Mouse (Mus musculus): ENCODE results near the gene Ak1. TPM values are rescaled to one million over a fixed set of nuclear protein-coding genes. Genes with fewer than 3 reads are reported as not detected.

Ak1 gene
- polyA plus RNA-seq, 1 experiment from 2014 or later: 27.0 TPM

GRCm38 (mm10) chr2:32631737-32632394 lies 10.3 kb downstream of the Ak1 start:
- no peaks in the 10 kb centered on the region for H3K36me3 ChIP-seq (replicated peaks)

GRCm38 (mm10) chr2:32633660-32634059 lies 12.1 kb downstream of the Ak1 start:
- ATAC-seq (ENCODE audit: low FRiP score): no peak
- Histone ChIP-seq H3K4me3 (replicated peaks) (no peak overlapping the region), H3K27me3 (no peaks in the 10 kb centered on the region), H3K4me2 (no peak overlapping the region), H3K36me3 (replicated peaks) (no peaks in the 10 kb centered on the region), H3K4me1 (peaks cover 25% of the 10 kb centered on the region), H3K9ac (no peak overlapping the region), H3K9me3 (no peaks in the 10 kb centered on the region), H3K27ac (no peak overlapping the region)
- 78% methylated on average over 5 of the region's 5 CpGs for WGBS

More at GRCm38 (mm10) chr2:32631737-32632394, 10.3 kb downstream of the Ak1 start:
- Histone ChIP-seq H3K4me1 (peaks cover 33% of the 10 kb centered on the region), H3K4me3 (replicated peaks) (no peak overlapping the region), H3K27me3 (no peaks in the 10 kb centered on the region), H3K27ac (no peak overlapping the region), H3K4me2 (no peak overlapping the region), H3K9ac (no peak overlapping the region), H3K9me3 (no peaks in the 10 kb centered on the region)
- ATAC-seq (ENCODE audit: low FRiP score): no peak
- WGBS: 62% methylated on average over 7 of the region's 7 CpGs

GRCm38 (mm10) chr2:32634277-32635105 lies 12.9 kb downstream of the Ak1 start:
- H3K27me3 ChIP-seq: no peaks in the 10 kb centered on the region
- no peaks in the 10 kb centered on the region for H3K9me3 ChIP-seq
- H3K4me3 ChIP-seq (replicated peaks): no peak overlapping the region
- peaks cover 17% of the 10 kb centered on the region for H3K4me1 ChIP-seq
- no peaks in the 10 kb centered on the region for H3K36me3 ChIP-seq (replicated peaks)
- H3K9ac ChIP-seq: no peak overlapping the region
- H3K4me2 ChIP-seq: no peak overlapping the region
- no peak overlapping the region for H3K27ac ChIP-seq
- ATAC-seq (ENCODE audit: low FRiP score): no peak
- WGBS: 84% methylated on average over 10 of the region's 10 CpGs

- Histone ChIP-seq H3K36me3 (replicated peaks) (no peaks in the 10 kb centered on the region), H3K9ac (no peak overlapping the region), H3K27me3 (no peaks in the 10 kb centered on the region), H3K9me3 (no peaks in the 10 kb centered on the region), H3K4me3 (replicated peaks) (no peak overlapping the region), H3K4me1 (peaks cover 9% of the 10 kb centered on the region), H3K27ac (no peak overlapping the region), H3K4me2 (no peak overlapping the region)
- 85% methylated on average over 7 of the region's 7 CpGs for WGBS
- ATAC-seq (ENCODE audit: low FRiP score): no peak
Measured at GRCm38 (mm10) chr2:32636617-32637016, 15.1 kb downstream of the Ak1 start.

- no peak overlapping the region for H3K4me2 ChIP-seq
- H3K36me3 ChIP-seq (replicated peaks): no peaks in the 10 kb centered on the region
- H3K27me3 ChIP-seq: no peaks in the 10 kb centered on the region
- no peak for ATAC-seq (ENCODE audit: low FRiP score)
- peaks cover 9% of the 10 kb centered on the region for H3K4me1 ChIP-seq
- H3K4me3 ChIP-seq (replicated peaks): no peak overlapping the region
- H3K9ac ChIP-seq: peak overlapping the region; percentile 29; the same call in 1 of the 2 replicates
- 58% methylated on average over 11 of the region's 11 CpGs for WGBS
- no peaks in the 10 kb centered on the region for H3K9me3 ChIP-seq
- H3K27ac ChIP-seq: no peak overlapping the region
Measured at GRCm38 (mm10) chr2:32637778-32638281, 16.3 kb downstream of the Ak1 start.

GRCm38 (mm10) chr2:32639632-32640031 lies 18.1 kb downstream of the Ak1 start:
- Histone ChIP-seq H3K9ac (no peak overlapping the region), H3K36me3 (replicated peaks) (no peaks in the 10 kb centered on the region), H3K4me3 (replicated peaks) (no peak overlapping the region), H3K27me3 (no peaks in the 10 kb centered on the region), H3K27ac (no peak overlapping the region), H3K4me1 (peaks cover 9% of the 10 kb centered on the region), H3K9me3 (no peaks in the 10 kb centered on the region), H3K4me2 (no peak overlapping the region)
- no peak for ATAC-seq (ENCODE audit: low FRiP score)
- 89% methylated on average over 1 of the region's 1 CpGs for WGBS

GRCm38 (mm10) chr2:32640550-32641051 lies 19.0 kb downstream of the Ak1 start:
- H3K9me3 ChIP-seq: no peaks in the 10 kb centered on the region
- H3K4me3 ChIP-seq (replicated peaks): no peak overlapping the region
- no peak for ATAC-seq (ENCODE audit: low FRiP score)
- no peak overlapping the region for H3K27ac ChIP-seq
- no peaks in the 10 kb centered on the region for H3K36me3 ChIP-seq (replicated peaks)
- no peaks in the 10 kb centered on the region for H3K27me3 ChIP-seq
- peaks cover 6% of the 10 kb centered on the region; the same call in 1 of the 2 replicates for H3K4me1 ChIP-seq
- H3K9ac ChIP-seq: no peak overlapping the region
- WGBS: 66% methylated on average over 6 of the region's 6 CpGs
- H3K4me2 ChIP-seq: no peak overlapping the region

- WGBS: 86% methylated on average over 5 of the region's 5 CpGs
- peaks cover 6% of the 10 kb centered on the region; the same call in 1 of the 2 replicates for H3K4me1 ChIP-seq
- no peak overlapping the region for H3K9ac ChIP-seq
- no peak for ATAC-seq (ENCODE audit: low FRiP score)
- no peaks in the 10 kb centered on the region for H3K36me3 ChIP-seq (replicated peaks)
- H3K27me3 ChIP-seq: no peaks in the 10 kb centered on the region
- no peak overlapping the region for H3K4me3 ChIP-seq (replicated peaks)
- no peak overlapping the region for H3K27ac ChIP-seq
- no peaks in the 10 kb centered on the region for H3K9me3 ChIP-seq
- H3K4me2 ChIP-seq: no peak overlapping the region
Measured at GRCm38 (mm10) chr2:32641810-32642209, 20.3 kb downstream of the Ak1 start.

GRCm38 (mm10) chr2:32642813-32643212 lies 21.3 kb downstream of the Ak1 start:
- Histone ChIP-seq H3K9ac (no peak overlapping the region), H3K27me3 (no peaks in the 10 kb centered on the region), H3K27ac (no peak overlapping the region), H3K4me3 (replicated peaks) (no peak overlapping the region), H3K4me2 (no peak overlapping the region), H3K4me1 (peaks cover 3% of the 10 kb centered on the region; the same call in 1 of the 2 replicates), H3K36me3 (replicated peaks) (no peaks in the 10 kb centered on the region), H3K9me3 (no peaks in the 10 kb centered on the region)
- 80% methylated on average over 7 of the region's 7 CpGs for WGBS
- no peak for ATAC-seq (ENCODE audit: low FRiP score)

- 82% methylated on average over 9 of the region's 9 CpGs for WGBS
- H3K27ac ChIP-seq: no peak overlapping the region
- H3K9me3 ChIP-seq: no peaks in the 10 kb centered on the region
- no peak overlapping the region for H3K4me2 ChIP-seq
- no peaks in the 10 kb centered on the region for H3K4me1 ChIP-seq
- ATAC-seq (ENCODE audit: low FRiP score): no peak
- no peaks in the 10 kb centered on the region for H3K36me3 ChIP-seq (replicated peaks)
- H3K4me3 ChIP-seq (replicated peaks): no peak overlapping the region
- H3K9ac ChIP-seq: no peak overlapping the region
- H3K27me3 ChIP-seq: no peaks in the 10 kb centered on the region
Measured at GRCm38 (mm10) chr2:32644083-32644482, 22.5 kb downstream of the Ak1 start.

- H3K27me3 ChIP-seq: no peaks in the 10 kb centered on the region
- H3K9me3 ChIP-seq: no peaks in the 10 kb centered on the region
- H3K4me3 ChIP-seq (replicated peaks): no peak overlapping the region
- H3K4me2 ChIP-seq: no peak overlapping the region
- 81% methylated on average over 8 of the region's 8 CpGs for WGBS
- no peak overlapping the region for H3K9ac ChIP-seq
- H3K36me3 ChIP-seq (replicated peaks): no peaks in the 10 kb centered on the region
- no peak overlapping the region for H3K27ac ChIP-seq
- no peaks in the 10 kb centered on the region for H3K4me1 ChIP-seq
- no peak for ATAC-seq (ENCODE audit: low FRiP score)
Measured at GRCm38 (mm10) chr2:32644799-32645475, 23.4 kb downstream of the Ak1 start.

- H3K27ac ChIP-seq: no peak overlapping the region
Measured at GRCm38 (mm10) chr2:32645647-32646046, 24.1 kb downstream of the Ak1 start.

More at GRCm38 (mm10) chr2:32645647-32646046, 24.1 kb downstream of the Ak1 start:
- Histone ChIP-seq H3K4me3 (replicated peaks) (no peak overlapping the region), H3K9me3 (no peaks in the 10 kb centered on the region), H3K36me3 (replicated peaks) (no peaks in the 10 kb centered on the region), H3K4me2 (no peak overlapping the region), H3K27me3 (no peaks in the 10 kb centered on the region), H3K4me1 (no peaks in the 10 kb centered on the region), H3K9ac (no peak overlapping the region)
- 75% methylated on average over 3 of the region's 3 CpGs for WGBS
- ATAC-seq (ENCODE audit: low FRiP score): no peak
